Mouse (Mus musculus) forebrain, embryonic 10.5 days (tissue): Measurements from ENCODE around the gene Emg1. TPM values are rescaled to one million over a fixed set of nuclear protein-coding genes. Genes with fewer than 3 reads are reported as not detected.

ENCODE experiments used
- DNase-seq: peaks from one replicate; pipeline ENCODE4 v3.0.0-alpha.2; 2017; ENCODE audit warnings: low spot score; ENCODE audit errors: extremely low spot score
- H3K27ac ChIP-seq: fragments of 300-500 bp; sonication (generic); 2 replicates; pipeline ENCODE4 v1.5.1; 2016; ENCODE audit warnings: mild to moderate bottlenecking
- H3K27me3 ChIP-seq: fragments of 300-500 bp; sonication (generic); 2 replicates; pipeline ENCODE4 v1.6.1; 2016; ENCODE audit warnings: mild to moderate bottlenecking; ENCODE audit not compliant: poor library complexity, severe bottlenecking
- H3K36me3 ChIP-seq: fragments of 300-500 bp; sonication (generic); replicated peaks from 2 replicates; pipeline ENCODE4 v1.6.1; 2016; ENCODE audit warnings: mild to moderate bottlenecking, moderate library complexity
- H3K4me1 ChIP-seq: fragments of 300-500 bp; sonication (generic); 2 replicates; pipeline ENCODE4 v1.6.1; 2016
- H3K4me3 ChIP-seq: fragments of 300-500 bp; sonication (generic); 2 replicates; pipeline ENCODE4 v1.5.1; 2016; ENCODE audit warnings: mild to moderate bottlenecking, moderate library complexity
- H3K9me3 ChIP-seq: fragments of 300-500 bp; sonication (generic); 2 replicates; pipeline ENCODE4 v1.6.1; 2016; ENCODE audit warnings: mild to moderate bottlenecking, moderate library complexity
- WGBS: fragments of 180-500 bp; shearing (Covaris S2); methylation state at CpG from one replicate; pipeline ENCODE4 v1.1.7; 2016; 5-methylcytosine and 5-hydroxymethylcytosine counted together
- microRNA counts: library from miRNA; unstranded; fragments of <30 nt; microRNA quantifications from one replicate; lab custom pipeline; 2017
- microRNA-seq: library from miRNA; unstranded; fragments of <30 nt; microRNA quantifications from one replicate; pipeline ENCODE4, GENCODE M21; 2017
- polyA plus RNA-seq: library from polyadenylated mRNA; unstranded; fragments of >200 nt; fragmentation: Nextera tagmentation; extraction: Ambion mirVana; gene quantifications from 2 replicates; pipeline ENCODE4 v1.2.1, GENCODE M21; 2016

Gene Emg1
- polyA plus RNA-seq, 1 experiment from 2014 or later: 270 TPM

DNA sequence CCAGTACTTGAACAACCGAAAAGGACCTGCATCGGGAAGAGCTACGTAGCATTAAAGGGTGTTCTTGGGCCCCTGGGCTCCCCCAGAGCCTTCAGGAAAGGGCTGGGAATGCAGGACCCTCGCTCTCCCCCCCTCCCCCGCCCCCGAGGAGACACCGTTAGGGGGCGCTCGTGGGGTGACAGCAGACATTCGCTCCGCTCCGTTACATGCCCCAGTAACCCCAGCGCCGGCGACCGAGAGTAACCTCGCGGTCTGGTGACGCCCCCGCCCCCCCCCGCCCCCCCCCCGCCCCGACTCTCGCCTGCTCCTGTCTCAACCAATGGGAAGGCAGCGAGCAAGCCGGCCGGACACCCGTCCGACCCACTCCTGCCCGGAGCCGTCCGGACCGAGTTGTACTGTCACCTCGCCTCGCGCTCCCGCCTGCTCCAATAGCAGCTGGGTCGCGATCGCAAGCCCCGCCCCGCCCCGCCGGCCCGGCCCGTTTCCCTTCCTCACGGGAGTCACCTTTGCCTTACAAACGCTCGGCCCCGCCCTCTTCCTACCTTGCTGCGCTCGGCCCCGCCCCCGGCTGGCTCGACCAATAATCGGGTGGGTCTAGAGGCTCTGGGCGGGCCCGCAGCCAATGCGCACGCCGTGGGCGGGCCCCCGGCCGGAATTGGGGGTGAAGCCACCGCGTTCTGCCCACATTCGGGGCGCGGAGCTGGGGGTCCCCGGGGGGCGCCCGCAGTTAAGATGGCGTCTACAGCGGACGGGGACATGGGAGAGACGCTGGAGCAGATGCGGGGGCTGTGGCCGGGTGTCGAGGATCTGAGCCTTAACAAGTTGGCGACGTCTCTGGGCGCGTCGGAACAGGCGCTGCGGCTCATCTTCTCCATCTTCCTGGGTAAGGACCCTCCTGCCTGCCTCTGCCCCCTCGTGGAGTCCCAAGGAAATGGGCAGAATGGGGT is 49.2 kb downstream of the Emg1 start, which contains the start of gene Lpcat3:
Gene Lpcat3 (plus strand): TSS at position 551 of the 947 bp plus-strand sequence.
- Histone ChIP-seq H3K4me3 (peak within 1 kb of the TSS; percentile 78), H3K9me3 (no peaks in the 10 kb centered on the region), H3K4me1 (peaks cover 19% of the 10 kb centered on the region), H3K27ac (peak within 1 kb of the TSS; percentile 89), H3K36me3 (peaks cover 7% of the 10 kb centered on the region; the same call in 1 of the 2 replicates), H3K27me3 (no peaks in the 10 kb centered on the region)
- DNase-seq: peak; percentile 99
- WGBS: under 1% methylated on average over 60 of the region's 87 CpGs

DNA sequence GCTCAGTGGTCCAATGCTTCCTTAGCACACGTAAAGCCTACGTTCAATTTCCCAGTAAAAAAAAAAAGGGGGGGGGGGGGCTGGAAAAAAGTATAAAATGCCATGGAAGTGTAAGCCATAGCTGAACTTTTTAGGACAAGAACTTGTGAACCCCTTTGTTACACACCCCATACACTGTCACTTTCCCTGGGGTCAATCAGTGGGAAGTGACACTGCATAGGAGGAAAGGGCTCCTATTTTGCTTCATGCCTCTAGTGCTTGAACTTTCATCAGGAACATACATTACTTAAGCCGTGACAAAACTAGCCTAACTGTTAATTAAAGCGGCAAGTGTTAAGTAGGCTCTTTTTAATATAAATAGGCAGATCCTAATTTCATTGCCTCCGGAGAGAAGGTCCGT is 50.0 kb downstream of the Emg1 start:
- H3K36me3 ChIP-seq: peaks cover 7% of the 10 kb centered on the region; the same call in 1 of the 2 replicates
- peaks cover 19% of the 10 kb centered on the region for H3K4me1 ChIP-seq
- DNase-seq: no peak
- peak overlapping the region; percentile 78 for H3K4me3 ChIP-seq
- H3K9me3 ChIP-seq: no peaks in the 10 kb centered on the region
- H3K27me3 ChIP-seq: no peaks in the 10 kb centered on the region
- H3K27ac ChIP-seq: peak overlapping the region; percentile 89
- 34% methylated on average over 6 of the region's 6 CpGs for WGBS

DNA sequence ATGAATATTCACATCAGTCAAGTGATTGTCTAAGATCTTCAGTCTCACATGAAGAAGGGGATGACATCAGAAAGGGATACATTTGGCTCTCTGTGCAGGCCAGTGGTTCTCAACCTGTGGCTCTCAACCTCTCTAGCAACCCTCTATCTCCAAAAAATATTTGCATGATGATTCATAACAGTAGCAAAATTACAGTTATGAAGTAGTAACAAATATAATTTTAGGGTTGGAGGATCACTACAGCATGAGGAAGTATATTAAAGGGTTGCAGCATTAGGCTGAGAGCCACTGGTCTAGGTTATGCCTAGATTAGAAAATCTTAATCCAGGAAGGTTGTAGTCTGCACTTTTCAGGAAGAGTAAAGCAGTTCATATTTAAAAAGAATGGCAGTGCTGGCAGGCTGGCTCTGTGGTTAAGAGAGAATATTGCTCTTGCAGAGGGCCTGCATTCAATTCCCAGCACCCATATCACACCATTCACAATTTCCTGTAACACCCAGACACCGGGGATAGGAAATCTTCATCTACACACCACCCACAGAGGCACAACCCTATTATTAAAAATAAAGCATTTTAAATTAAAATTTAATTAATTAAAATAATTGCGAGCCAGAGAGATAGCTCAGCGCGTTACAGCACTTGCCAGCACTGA is 50.7 kb downstream of the Emg1 start:
- peaks cover 7% of the 10 kb centered on the region; the same call in 1 of the 2 replicates for H3K36me3 ChIP-seq
- 94% methylated on average over 4 of the region's 4 CpGs for WGBS
- H3K27me3 ChIP-seq: no peaks in the 10 kb centered on the region
- no peak overlapping the region for H3K4me3 ChIP-seq
- peaks cover 19% of the 10 kb centered on the region for H3K4me1 ChIP-seq
- no peaks in the 10 kb centered on the region for H3K9me3 ChIP-seq
- H3K27ac ChIP-seq: no peak overlapping the region
- no peak for DNase-seq

DNA sequence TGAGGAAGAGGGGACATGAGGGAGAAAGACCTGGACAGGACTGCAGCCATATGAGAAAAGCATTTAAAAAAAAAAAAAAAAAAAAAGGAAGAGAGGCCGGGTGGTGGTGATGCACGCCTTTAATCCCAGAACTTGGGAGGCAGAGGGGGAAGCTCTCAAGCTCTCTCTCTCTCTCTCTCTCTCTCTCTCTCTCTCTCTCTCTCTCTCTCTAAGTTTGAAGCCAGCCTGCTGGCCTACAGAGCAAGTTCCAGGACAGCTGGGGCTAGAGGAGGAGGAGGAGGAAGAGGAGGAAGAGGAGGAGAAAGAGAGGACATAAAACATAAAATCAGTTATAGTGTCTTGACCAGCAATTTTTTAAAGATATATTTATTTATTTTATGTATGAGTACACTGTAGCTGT is 53.9 kb downstream of the Emg1 start:
- H3K9me3 ChIP-seq: peaks cover 9% of the 10 kb centered on the region; the same call in 1 of the 2 replicates
- H3K27ac ChIP-seq: no peak overlapping the region
- H3K4me3 ChIP-seq: no peak overlapping the region
- H3K4me1 ChIP-seq: peaks cover 7% of the 10 kb centered on the region; the same call in 1 of the 2 replicates
- H3K36me3 ChIP-seq: no peaks in the 10 kb centered on the region
- 77% methylated on average over 2 of the region's 2 CpGs for WGBS
- no peak for DNase-seq
- no peaks in the 10 kb centered on the region for H3K27me3 ChIP-seq

DNA sequence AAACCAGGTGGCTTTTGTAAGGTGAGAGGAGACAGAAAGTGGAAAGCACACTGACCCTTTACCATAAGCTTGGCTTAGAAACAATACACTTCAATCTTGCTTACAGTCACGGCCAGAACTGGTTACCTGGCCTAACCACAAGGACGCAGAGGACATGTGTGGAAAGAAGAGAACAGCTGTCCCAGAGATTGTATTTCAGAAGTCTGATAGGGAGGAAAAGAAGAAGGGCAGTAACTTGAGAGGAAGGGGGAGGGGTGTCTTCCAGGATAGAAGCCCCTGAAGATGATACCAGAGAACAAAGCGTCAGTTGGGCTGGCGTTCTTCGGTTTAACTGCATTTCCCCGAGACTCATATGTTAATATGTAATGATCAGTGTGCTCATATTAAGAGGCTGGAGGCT is 56.1 kb downstream of the Emg1 start:
- no peaks in the 10 kb centered on the region for H3K4me1 ChIP-seq
- no peaks in the 10 kb centered on the region for H3K27me3 ChIP-seq
- H3K4me3 ChIP-seq: no peak overlapping the region
- H3K9me3 ChIP-seq: peaks cover 12% of the 10 kb centered on the region
- DNase-seq: no peak
- 81% methylated on average over 6 of the region's 6 CpGs for WGBS
- no peaks in the 10 kb centered on the region for H3K36me3 ChIP-seq
- no peak overlapping the region for H3K27ac ChIP-seq

MicroRNA genes within 50 kb of the gene (microRNA counts, 519-probe panel; counts per million panel counts)
- microRNA mmu-miR-141 (lab: Ali Mortazavi, UCI): 341 counts per million, percentile 65 among the panel's probes with 10 or more counts
- 4,809 counts per million, percentile 82 among the panel's probes with 10 or more counts for microRNA mmu-miR-200c (lab: Ali Mortazavi, UCI)

Small RNAs within 50 kb of the gene (microRNA-seq; reads per million reads assigned to microRNA genes)
- 272 reads per million, percentile 58 among the genes with 10 or more reads in this experiment for gene Mir141
- 1,264 reads per million, percentile 76 among the genes with 10 or more reads in this experiment for gene Mir200c

Other genes starting within 250 kb of the Emg1 start
- gene Clstn3, start 247.4 kb downstream of the Emg1 start, polyA plus RNA-seq: 8.4 and 10.6 TPM in 2 replicates
- 0.11 and 0.21 TPM in 2 replicates for gene C1rl, start 219.1 kb downstream of the Emg1 start, polyA plus RNA-seq
- gene C1ra, start 199.8 kb downstream of the Emg1 start, polyA plus RNA-seq: 0.06 and 0.15 TPM in 2 replicates
- gene C1s1, start 169.8 kb downstream of the Emg1 start, polyA plus RNA-seq: 0.20 and 0.42 TPM in 2 replicates
- not detected in 2 replicates for gene C1rb, start 141.9 kb downstream of the Emg1 start, polyA plus RNA-seq
- gene C1s2, start 76.1 kb downstream of the Emg1 start, polyA plus RNA-seq: 0.05 TPM in 1 of 2 replicates, not detected in the other
- 38.8 and 44.1 TPM in 2 replicates for gene Lpcat3, start 49.2 kb downstream of the Emg1 start, polyA plus RNA-seq
- gene Phb2, start 158 bp upstream of the Emg1 start, polyA plus RNA-seq: 490 and 492 TPM in 2 replicates
- 4.8 and 5.2 TPM in 2 replicates for gene Ptpn6, start 26.5 kb upstream of the Emg1 start, polyA plus RNA-seq
- gene Grcc10, start 29.2 kb upstream of the Emg1 start, polyA plus RNA-seq: 397 and 415 TPM in 2 replicates
- gene Gm45234, start 43.8 kb upstream of the Emg1 start, polyA plus RNA-seq: not detected in 2 replicates
- gene Atn1, start 44.3 kb upstream of the Emg1 start, polyA plus RNA-seq: 12.5 and 14.2 TPM in 2 replicates
- gene Eno2, start 57.5 kb upstream of the Emg1 start, polyA plus RNA-seq: 4.0 and 4.4 TPM in 2 replicates
- gene Lrrc23, start 67.5 kb upstream of the Emg1 start, polyA plus RNA-seq: 4.9 and 5.3 TPM in 2 replicates
- gene Spsb2, start 96.5 kb upstream of the Emg1 start, polyA plus RNA-seq: 7.4 and 8.9 TPM in 2 replicates
- 1,048 and 1,068 TPM in 2 replicates for gene Tpi1, start 102.1 kb upstream of the Emg1 start, polyA plus RNA-seq
- gene Usp5, start 117.3 kb upstream of the Emg1 start, polyA plus RNA-seq: 214 and 215 TPM in 2 replicates
- 271 and 298 TPM in 2 replicates for gene Cdca3, start 117.4 kb upstream of the Emg1 start, polyA plus RNA-seq
- 0.32 and 0.42 TPM in 2 replicates for gene Gnb3, start 128.1 kb upstream of the Emg1 start, polyA plus RNA-seq
- gene P3h3, start 145.6 kb upstream of the Emg1 start, polyA plus RNA-seq: 9.7 TPM in 2 replicates
- gene Gpr162, start 151.8 kb upstream of the Emg1 start, polyA plus RNA-seq: 2.1 and 2.5 TPM in 2 replicates
- gene Cd4, start 176.0 kb upstream of the Emg1 start, polyA plus RNA-seq: 0.17 TPM in 1 of 2 replicates, not detected in the other
- 0.76 and 0.88 TPM in 2 replicates for gene Lag3, start 199.5 kb upstream of the Emg1 start, polyA plus RNA-seq
- gene Ptms, start 207.9 kb upstream of the Emg1 start, polyA plus RNA-seq: 218 and 224 TPM in 2 replicates
- 388 and 398 TPM in 2 replicates for gene Mlf2, start 219.2 kb upstream of the Emg1 start, polyA plus RNA-seq